Mouse (Mus musculus) CH12.LX (cell line): ENCODE results near the gene Tspan3.

Source experiments
- BHLHE40 ChIP-seq: IDR thresholded peaks from 2 replicates; pipeline ENCODE4 v1.6.1; 2011; ENCODE audit warnings: mild to moderate bottlenecking, low read depth, low read length, improper control_type of control experiment
- CTCF ChIP-seq, 2 experiments: IDR thresholded peaks in 1 of 2; conservative IDR thresholded peaks in 1 of 2; 2 replicates each; pipeline ENCODE4 v1.5.1; 2011 to 2012; ENCODE audit warnings: low read depth in 2 of 2, low read length in 2 of 2, improper control_type of control experiment in 1 of 2, inconsistent platforms in 1 of 2, mild to moderate bottlenecking in 1 of 2, moderate library complexity in 1 of 2
- EP300 ChIP-seq: IDR thresholded peaks from 2 replicates; pipeline ENCODE4 v1.6.1; 2011; ENCODE audit warnings: low read length, improper control_type of control experiment
- HCFC1 ChIP-seq: IDR thresholded peaks from 2 replicates; pipeline ENCODE4 v1.6.1; 2012; ENCODE audit warnings: low read depth, mild to moderate bottlenecking, inconsistent platforms, low read length, improper control_type of control experiment
- JUN ChIP-seq: IDR thresholded peaks from 2 replicates; pipeline ENCODE4 v1.6.1; 2011; ENCODE audit warnings: low read depth, mild to moderate bottlenecking, low read length, improper control_type of control experiment, moderate library complexity; ENCODE audit not compliant: insufficient read depth
- JUND ChIP-seq: conservative IDR thresholded peaks from 2 replicates; pipeline ENCODE4 v1.6.1; 2011; ENCODE audit warnings: low read depth, low read length, improper control_type of control experiment
- MXI1 ChIP-seq: IDR thresholded peaks from 2 replicates; pipeline ENCODE4 v1.6.1; 2011; ENCODE audit warnings: mild to moderate bottlenecking, low read depth, low read length, improper control_type of control experiment
- ZNF384 ChIP-seq: IDR thresholded peaks from 2 replicates; pipeline ENCODE4 v1.6.1; 2012; ENCODE audit warnings: low read depth, low read length, improper control_type of control experiment, inconsistent platforms

GRCm38 (mm10) chr9:56126453-56127173 lies 38.7 kb downstream of the Tspan3 start:
- TF ChIP-seq EP300 (no peak), CTCF (conservative IDR thresholded peaks at IDR 0.05 in 1 of 2, IDR thresholded peaks at IDR 0.05 in 1 of 2; ENCODE audit: low read depth in 2 of 2, low read length in 2 of 2) (no peak), JUN (no peak), HCFC1 (no peak), MXI1 (no peak), JUND (no peak), BHLHE40 (no peak), ZNF384 (no peak)
